Mouse (Mus musculus) spleen, postnatal 10 days (tissue): ENCODE data around the gene Aamp.

Experiments
- DNase-seq, 2 experiments: peaks; one replicate each; pipeline ENCODE4 v3.0.0; 2021 to 2022; ENCODE audit warnings: low spot score in 2 of 2

Aamp gene

DNA sequence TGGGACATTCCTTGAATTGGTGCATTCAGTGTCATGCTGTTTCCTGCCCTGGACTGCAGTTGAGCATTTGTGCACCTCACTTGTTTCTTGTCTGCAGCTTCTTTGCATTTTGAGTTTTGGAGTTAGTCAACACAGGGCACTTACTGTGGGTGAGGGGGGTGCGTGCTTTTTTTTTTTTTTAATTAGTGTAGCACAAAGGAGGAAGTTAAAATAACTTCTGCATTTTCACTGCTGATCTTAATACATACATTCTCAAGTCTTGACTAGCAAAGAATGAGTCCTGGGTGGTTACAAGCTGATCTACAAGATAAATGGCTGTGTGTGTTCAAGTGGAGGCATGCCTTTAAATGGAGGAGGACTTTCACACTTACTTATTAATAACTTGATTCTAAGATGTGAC is 46.4 kb downstream of the Aamp start:
- no peak for DNase-seq

DNA sequence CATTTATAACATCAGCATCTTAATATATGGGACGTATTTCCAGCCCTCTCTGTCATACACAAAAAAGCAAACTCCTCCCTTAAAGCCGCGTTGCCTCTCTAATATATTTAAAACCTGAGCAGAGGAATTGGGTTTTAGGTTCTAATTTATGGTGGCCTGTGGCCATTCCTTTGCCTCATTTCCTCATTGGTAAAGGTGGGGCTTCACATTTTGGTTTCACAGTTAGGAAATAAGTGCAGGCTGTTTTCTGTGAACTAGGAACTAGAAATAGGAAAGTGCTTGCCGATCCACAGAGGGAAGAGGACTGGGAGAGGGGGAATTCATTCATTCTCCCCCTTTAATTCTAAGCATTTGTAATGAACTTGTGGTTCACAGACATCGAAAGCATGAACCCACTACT is 46.9 kb downstream of the Aamp start:
- DNase-seq: no peak

DNA sequence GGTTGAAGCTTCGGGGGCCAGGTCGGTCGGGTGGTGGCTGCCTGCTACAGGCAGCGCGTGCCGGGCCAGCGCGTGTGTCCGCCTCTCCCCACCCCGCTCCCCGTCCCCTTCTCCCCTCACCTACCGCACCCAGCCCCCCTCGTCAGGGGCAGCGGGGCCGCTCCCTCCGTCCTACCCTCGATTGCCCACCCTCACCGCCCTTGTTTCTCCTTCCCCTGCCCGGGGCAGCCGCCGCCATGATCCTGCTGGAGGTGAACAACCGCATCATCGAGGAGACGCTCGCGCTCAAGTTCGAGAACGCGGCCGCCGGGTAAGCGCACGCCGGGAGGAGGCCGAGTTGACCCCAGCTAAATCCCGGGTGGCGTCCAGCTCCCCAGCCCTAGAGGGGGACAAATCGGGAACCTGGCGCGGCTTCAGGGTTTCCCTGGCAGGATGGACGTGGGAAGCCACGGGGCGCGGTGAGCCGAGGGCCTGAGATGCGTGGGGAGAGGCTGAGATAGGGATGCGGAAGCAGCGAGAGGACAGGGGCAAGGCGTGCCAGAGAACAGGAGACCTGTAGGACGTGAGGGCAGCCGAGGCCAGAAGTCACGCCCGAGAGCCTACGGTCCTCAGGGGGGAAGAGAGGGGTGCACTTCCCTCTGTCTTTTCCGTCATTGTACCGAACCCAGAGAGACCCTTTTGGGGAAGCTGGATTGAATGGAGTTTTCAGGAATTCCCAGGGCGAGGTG is 47.8 kb downstream of the Aamp start:
- DNase-seq: peak; percentile 59 to 72

DNA sequence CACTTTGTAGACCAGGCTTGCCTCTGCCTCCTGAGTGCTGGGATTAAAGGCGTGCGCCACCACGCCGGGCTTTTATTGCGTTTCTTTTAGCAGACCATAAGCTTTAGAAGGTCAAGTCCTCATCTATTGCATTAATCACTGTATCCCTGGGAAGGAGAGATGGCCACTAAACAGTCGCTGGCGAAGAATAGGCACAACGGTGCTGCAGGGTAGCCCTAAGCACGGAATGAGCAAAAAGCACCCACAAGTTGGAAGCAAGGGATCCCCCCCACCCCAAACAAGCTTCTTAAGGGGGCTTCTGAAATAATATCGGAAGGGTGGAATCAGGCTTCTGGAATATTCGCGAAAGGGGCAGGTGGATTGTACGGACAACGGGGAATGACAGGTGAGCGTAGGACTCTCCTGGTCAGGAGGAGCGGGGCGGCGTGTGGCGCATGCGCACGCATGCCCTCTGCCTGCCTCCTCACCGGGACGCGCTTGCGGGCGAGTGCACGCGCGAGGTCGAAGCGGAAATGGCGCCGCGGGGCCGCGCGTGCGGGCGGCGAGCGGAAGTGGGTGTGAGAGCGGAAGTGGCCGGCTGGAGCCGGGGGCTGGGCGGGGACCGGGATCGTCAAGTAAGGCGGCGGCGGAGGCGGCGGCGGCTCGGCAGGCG is 48.5 kb downstream of the Aamp start, which contains the start of gene Arpc2:
TSS of gene Arpc2 (plus strand) at position 147 of the 652 bp plus-strand sequence.
- DNase-seq: peak; percentile 93 to 98

DNA sequence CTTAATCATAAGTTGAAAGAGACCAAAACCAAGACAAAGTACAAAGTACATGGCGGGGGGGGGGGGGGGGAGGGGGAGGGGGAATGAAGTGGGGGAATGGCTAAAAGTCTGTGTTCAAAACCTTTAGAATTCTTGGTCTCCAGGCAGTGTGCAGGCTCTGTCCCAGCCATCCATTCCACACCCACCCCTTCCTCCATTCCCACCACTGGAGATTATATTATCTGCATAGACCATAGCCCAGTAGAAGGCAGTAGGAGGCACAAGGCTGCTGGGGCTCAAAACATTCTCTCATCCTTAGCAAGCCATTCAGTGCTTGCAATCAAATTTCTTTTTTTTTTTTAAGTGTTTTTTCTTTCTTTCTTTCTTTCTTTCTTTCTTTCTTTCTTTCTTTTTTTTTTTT is 53.5 kb downstream of the Aamp start:
- no peak for DNase-seq

DNA sequence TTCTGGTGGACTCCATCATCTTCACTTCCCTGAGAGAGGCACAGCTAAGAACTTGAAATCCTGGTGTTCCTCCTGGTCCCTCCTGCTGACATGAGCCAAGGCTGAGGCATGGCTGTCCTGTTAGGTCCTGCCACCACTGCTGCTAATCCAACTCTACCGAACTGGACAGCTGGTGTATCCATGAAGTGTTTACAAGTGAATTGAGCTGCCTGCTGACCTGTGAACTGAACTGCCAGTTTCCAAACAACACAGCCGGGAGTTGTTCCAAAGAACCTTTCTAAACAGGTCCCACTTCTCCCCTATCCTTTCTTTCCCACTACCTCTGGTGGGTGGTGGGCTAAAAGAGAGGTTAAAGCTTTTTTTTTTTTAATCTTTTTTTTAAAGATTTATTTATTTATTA is 54.6 kb downstream of the Aamp start:
- DNase-seq: no peak
